Mouse (Mus musculus): Measurements from ENCODE around the gene Parp8. TPM values are rescaled to one million over a fixed set of nuclear protein-coding genes. Genes with fewer than 3 reads are reported as not detected.
A peak's percentile ranks its signal among the peaks of the same experiment; 100 is the strongest.

Parp8 gene
- polyA plus RNA-seq, 1 experiment from 2014 or later, result 18.8 TPM

DNA sequence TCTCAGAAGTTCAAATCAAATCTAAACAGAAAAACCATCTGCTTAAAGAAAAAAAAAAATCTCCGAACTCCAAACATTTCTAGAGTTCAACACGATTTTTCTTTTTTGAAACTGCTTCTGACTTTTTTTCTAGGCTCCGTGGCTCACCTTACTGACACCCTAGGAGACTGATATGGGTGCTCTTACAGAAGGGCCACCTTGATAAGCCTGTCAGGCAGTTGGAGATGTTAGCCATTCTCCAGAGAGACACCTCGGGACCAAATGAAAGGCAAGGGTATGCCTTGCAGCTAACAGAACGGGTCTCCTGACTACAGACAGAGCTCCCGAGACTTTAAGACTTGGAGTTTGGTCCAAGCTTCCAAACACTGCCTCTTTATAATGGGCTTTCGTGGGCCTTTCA lies 37.1 kb downstream of the Parp8 start:
- H3K9ac ChIP-seq (replicated peaks; ENCODE audit: low read length), result no peak overlapping the region
- no peak for DNase-seq (ENCODE audit: low spot score)
- 82% methylated on average over 7 of the region's 7 CpGs for WGBS
- H3K36me3 ChIP-seq (replicated peaks; ENCODE audit: control insufficient read depth, insufficient read depth, low read depth, low read length), result no peaks in the 10 kb centered on the region
- ATAC-seq (replicated peaks; ENCODE audit: insufficient number of reproducible peaks, low FRiP score, low TSS enrichment, low read depth), result no peak
- H3K9me3 ChIP-seq (replicated peaks; ENCODE audit: control insufficient read depth, low read length), result no peaks in the 10 kb centered on the region
- no peak overlapping the region for H3K27ac ChIP-seq (replicated peaks; ENCODE audit: low read depth, low read length)
- no peak overlapping the region for H3K4me3 ChIP-seq (ENCODE audit: low read depth, low read length)
- H3K27me3 ChIP-seq (ENCODE audit: control insufficient read depth, insufficient read depth, low read length), result no peaks in the 10 kb centered on the region
- H3K4me1 ChIP-seq (ENCODE audit: control insufficient read depth, insufficient read depth, low read length), result no peaks in the 10 kb centered on the region
- no peak overlapping the region for H3K4me2 ChIP-seq (ENCODE audit: low read depth, low read length)

DNA sequence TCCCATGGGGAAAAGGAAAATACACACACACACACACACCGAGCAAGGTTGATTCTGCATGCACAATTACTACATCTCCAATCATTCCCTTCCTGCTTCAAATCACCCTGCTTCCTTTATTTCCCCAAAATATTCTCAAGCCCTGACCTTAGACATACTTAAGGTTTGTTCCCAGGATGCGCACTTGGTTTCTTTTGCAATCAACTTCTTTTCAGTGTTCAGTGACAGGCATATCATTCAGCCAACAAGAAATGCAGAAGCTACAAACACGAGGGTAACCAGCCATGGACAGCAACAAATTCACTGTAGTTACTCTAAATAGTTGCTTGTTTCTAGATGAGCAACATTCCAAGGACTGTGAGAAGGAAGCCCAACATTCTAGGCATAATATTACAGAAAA lies 38.1 kb downstream of the Parp8 start:
- Histone ChIP-seq H3K27ac (replicated peaks; ENCODE audit: low read depth, low read length) (no peak overlapping the region), H3K27me3 (ENCODE audit: control insufficient read depth, insufficient read depth, low read length) (no peaks in the 10 kb centered on the region), H3K36me3 (replicated peaks; ENCODE audit: control insufficient read depth, insufficient read depth, low read depth, low read length) (no peaks in the 10 kb centered on the region), H3K4me2 (ENCODE audit: low read depth, low read length) (no peak overlapping the region), H3K4me1 (ENCODE audit: control insufficient read depth, insufficient read depth, low read length) (no peaks in the 10 kb centered on the region), H3K9ac (replicated peaks; ENCODE audit: low read length) (no peak overlapping the region), H3K4me3 (ENCODE audit: low read depth, low read length) (no peak overlapping the region), H3K9me3 (replicated peaks; ENCODE audit: control insufficient read depth, low read length) (no peaks in the 10 kb centered on the region)
- no peak for ATAC-seq (replicated peaks; ENCODE audit: insufficient number of reproducible peaks, low FRiP score, low TSS enrichment, low read depth)
- no peak for DNase-seq (ENCODE audit: low spot score)
- WGBS, result 86% methylated on average over 3 of the region's 3 CpGs

DNA sequence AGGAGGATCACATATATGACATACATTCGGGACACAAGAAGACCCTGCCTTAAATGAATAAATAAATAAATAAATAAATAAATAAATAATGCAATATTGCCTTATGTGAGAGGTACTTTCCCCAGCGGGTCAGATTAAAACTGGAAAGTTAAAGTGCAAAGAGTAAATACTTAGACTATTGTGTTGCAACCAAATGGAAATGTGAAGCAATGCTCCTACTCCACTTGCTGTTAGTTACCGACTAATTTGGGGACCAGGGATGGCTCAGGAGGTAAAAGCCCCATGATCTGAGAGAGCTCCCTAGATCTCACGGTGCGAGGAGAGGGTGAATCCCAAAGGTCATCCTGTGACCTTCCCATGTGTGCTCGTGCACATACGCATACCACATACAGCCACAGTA lies 38.7 kb downstream of the Parp8 start:
- no peak overlapping the region for H3K4me3 ChIP-seq (ENCODE audit: low read depth, low read length)
- no peaks in the 10 kb centered on the region for H3K9me3 ChIP-seq (replicated peaks; ENCODE audit: control insufficient read depth, low read length)
- H3K27ac ChIP-seq (replicated peaks; ENCODE audit: low read depth, low read length), result no peak overlapping the region
- H3K36me3 ChIP-seq (replicated peaks; ENCODE audit: control insufficient read depth, insufficient read depth, low read depth, low read length), result no peaks in the 10 kb centered on the region
- H3K9ac ChIP-seq (replicated peaks; ENCODE audit: low read length), result no peak overlapping the region
- no peaks in the 10 kb centered on the region for H3K4me1 ChIP-seq (ENCODE audit: control insufficient read depth, insufficient read depth, low read length)
- 83% methylated on average over 7 of the region's 7 CpGs for WGBS
- no peak overlapping the region for H3K4me2 ChIP-seq (ENCODE audit: low read depth, low read length)
- no peaks in the 10 kb centered on the region for H3K27me3 ChIP-seq (ENCODE audit: control insufficient read depth, insufficient read depth, low read length)
- ATAC-seq (replicated peaks; ENCODE audit: insufficient number of reproducible peaks, low FRiP score, low TSS enrichment, low read depth) (no peak; the same call in 1 of the 2 replicates), DNase-seq (ENCODE audit: low spot score) (no peak)

DNA sequence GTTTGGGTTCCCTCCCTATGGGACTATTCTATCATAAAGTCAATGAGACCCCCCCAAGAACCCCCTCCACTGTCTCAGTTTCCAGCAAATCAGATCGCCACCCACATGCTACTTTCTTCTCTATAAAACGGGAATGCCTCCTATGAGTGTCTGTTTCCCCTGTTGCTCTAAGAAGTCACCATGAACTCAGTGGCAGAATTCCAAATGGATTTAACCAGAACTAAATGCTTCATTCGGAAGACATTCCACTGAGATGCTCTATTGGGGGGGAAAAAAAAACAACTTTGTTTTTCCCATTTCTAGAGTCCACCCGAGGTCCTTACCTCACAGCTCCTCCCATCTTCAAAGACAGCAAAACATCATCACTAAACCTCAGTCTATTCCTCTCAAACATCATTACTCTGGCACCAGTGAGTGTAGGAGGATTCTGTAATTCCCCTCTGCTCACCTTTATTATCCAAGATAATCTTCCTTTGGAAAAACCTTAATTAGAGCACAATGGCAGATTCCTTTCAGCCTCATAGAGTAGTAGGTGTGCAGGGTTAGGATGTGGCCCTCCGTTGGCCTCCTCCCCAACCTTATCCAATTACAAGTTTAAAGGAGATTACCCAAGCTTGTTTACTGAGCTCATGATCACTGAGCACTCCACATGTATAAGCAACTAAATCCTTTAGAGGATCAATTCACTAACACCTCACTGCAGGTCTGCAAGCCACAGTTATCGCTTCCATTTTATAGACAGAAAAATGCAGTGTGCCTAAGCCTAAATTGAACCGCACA lies 51.1 kb downstream of the Parp8 start:
- DNase-seq (ENCODE audit: low spot score), result no peak

DNA sequence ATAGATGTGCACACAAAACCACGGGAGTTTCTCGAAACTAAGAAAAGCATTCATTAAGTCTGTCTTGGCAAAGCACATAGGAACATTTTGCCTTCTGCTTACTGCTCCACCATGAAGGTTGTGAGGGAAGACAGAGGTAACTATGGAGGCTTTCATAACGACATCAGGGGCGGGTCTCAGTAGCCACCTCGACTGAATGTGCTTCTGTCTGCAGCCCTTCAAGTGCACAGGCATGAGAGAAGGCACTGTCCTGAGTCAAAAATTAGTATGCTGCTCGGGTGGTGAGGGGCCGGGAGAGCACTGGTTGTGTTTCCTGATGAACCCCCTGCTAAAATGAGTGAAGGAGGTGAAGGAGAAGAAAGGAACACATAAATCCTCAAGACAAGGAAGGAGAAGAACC lies 51.8 kb downstream of the Parp8 start:
- no peak for ATAC-seq (replicated peaks; ENCODE audit: insufficient number of reproducible peaks, low FRiP score, low TSS enrichment, low read depth)
- no peak for DNase-seq (ENCODE audit: low spot score)
- Histone ChIP-seq H3K36me3 (replicated peaks; ENCODE audit: control insufficient read depth, insufficient read depth, low read depth, low read length) (no peaks in the 10 kb centered on the region), H3K4me3 (ENCODE audit: low read depth, low read length) (no peak overlapping the region), H3K27ac (replicated peaks; ENCODE audit: low read depth, low read length) (no peak overlapping the region), H3K27me3 (ENCODE audit: control insufficient read depth, insufficient read depth, low read length) (no peaks in the 10 kb centered on the region), H3K4me2 (ENCODE audit: low read depth, low read length) (no peak overlapping the region), H3K9me3 (replicated peaks; ENCODE audit: control insufficient read depth, low read length) (no peaks in the 10 kb centered on the region), H3K4me1 (ENCODE audit: control insufficient read depth, insufficient read depth, low read length) (no peaks in the 10 kb centered on the region), H3K9ac (replicated peaks; ENCODE audit: low read length) (no peak overlapping the region)
- 78% methylated on average over 7 of the region's 7 CpGs for WGBS

More for the DNA sequence above, 51.1 kb downstream of the Parp8 start:
- H3K4me2 ChIP-seq (ENCODE audit: low read depth, low read length), result no peak overlapping the region
- no peaks in the 10 kb centered on the region for H3K9me3 ChIP-seq (replicated peaks; ENCODE audit: control insufficient read depth, low read length)
- H3K9ac ChIP-seq (replicated peaks; ENCODE audit: low read length), result no peak overlapping the region
- H3K36me3 ChIP-seq (replicated peaks; ENCODE audit: control insufficient read depth, insufficient read depth, low read depth, low read length), result no peaks in the 10 kb centered on the region
- H3K4me3 ChIP-seq (ENCODE audit: low read depth, low read length), result no peak overlapping the region
- H3K27me3 ChIP-seq (ENCODE audit: control insufficient read depth, insufficient read depth, low read length), result no peaks in the 10 kb centered on the region
- no peak overlapping the region for H3K27ac ChIP-seq (replicated peaks; ENCODE audit: low read depth, low read length)
- peak; percentile 29; the same call in 1 of the 2 replicates for ATAC-seq (replicated peaks; ENCODE audit: insufficient number of reproducible peaks, low FRiP score, low TSS enrichment, low read depth)
- 76% methylated on average over 7 of the region's 7 CpGs for WGBS
- H3K4me1 ChIP-seq (ENCODE audit: control insufficient read depth, insufficient read depth, low read length), result no peaks in the 10 kb centered on the region

DNA sequence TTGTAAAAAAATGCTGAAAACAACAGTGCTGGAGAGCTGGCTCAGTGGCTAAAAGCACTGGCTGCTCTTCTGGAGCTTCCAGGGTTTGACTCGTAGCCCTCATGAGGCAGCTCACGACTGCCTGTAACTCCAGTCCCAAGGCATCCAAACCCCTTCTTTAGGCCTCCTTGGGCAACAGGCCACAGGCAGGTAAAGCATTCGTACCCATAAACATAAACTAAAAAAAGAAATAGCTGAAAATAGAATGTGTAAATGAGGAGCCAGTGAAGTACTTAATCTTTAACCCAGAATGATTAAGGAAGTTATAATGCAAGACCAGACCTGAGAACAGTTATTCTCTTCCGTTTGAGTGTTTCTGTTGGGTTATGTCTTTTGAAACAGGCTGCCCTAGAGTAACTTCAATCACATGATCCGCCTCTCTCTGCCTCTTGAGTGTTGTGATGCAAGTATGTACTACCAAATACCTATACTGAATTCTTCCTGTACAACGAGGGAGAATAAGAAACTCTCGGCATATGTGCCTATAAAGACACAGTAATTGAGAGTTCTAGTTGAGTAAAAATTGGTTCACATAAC lies 53.2 kb downstream of the Parp8 start:
- 85% methylated on average over 7 of the region's 7 CpGs for WGBS
- H3K27me3 ChIP-seq (ENCODE audit: control insufficient read depth, insufficient read depth, low read length), result no peaks in the 10 kb centered on the region
- no peaks in the 10 kb centered on the region for H3K9me3 ChIP-seq (replicated peaks; ENCODE audit: control insufficient read depth, low read length)
- no peak for DNase-seq (ENCODE audit: low spot score)
- H3K4me1 ChIP-seq (ENCODE audit: control insufficient read depth, insufficient read depth, low read length), result no peaks in the 10 kb centered on the region
- H3K27ac ChIP-seq (replicated peaks; ENCODE audit: low read depth, low read length), result no peak overlapping the region
- no peak overlapping the region for H3K9ac ChIP-seq (replicated peaks; ENCODE audit: low read length)
- no peak for ATAC-seq (replicated peaks; ENCODE audit: insufficient number of reproducible peaks, low FRiP score, low TSS enrichment, low read depth)
- H3K4me3 ChIP-seq (ENCODE audit: low read depth, low read length), result no peak overlapping the region
- no peak overlapping the region for H3K4me2 ChIP-seq (ENCODE audit: low read depth, low read length)
- H3K36me3 ChIP-seq (replicated peaks; ENCODE audit: control insufficient read depth, insufficient read depth, low read depth, low read length), result no peaks in the 10 kb centered on the region

DNA sequence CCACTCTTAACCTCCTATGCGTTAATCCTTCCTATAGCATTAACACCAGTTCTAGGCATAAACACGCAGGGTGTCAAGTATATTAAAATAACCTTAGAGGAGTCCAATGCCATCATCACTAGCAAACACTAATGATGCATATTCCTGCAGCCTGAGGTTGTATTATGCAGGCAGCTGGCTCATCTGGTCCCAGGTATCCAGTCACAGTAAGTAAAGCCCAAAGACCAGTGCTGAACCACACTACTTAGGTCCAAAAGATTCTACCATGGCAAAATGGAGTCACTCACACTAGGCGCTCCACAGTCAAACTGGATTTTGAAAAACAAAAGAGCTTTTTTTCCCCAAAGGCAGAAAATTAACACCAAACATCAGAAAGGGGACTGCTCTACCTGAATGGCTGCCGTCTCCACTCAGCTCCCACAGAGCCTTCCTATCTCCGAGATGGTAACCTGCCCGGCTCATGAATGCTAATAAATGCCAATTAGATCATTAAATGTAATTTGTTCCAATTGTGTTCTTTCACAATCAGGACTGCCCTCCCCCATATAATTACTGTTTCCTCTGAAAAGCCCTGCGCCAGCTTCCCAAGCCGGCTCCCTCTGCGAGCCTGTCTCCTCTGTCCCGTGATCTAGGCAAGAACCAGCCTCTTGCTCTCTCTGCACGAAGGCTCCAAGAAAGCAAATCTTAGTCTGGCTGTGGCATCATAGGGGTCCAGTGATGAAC lies 54.5 kb downstream of the Parp8 start:
- H3K4me1 ChIP-seq (ENCODE audit: control insufficient read depth, insufficient read depth, low read length), result no peaks in the 10 kb centered on the region
- no peak overlapping the region for H3K4me2 ChIP-seq (ENCODE audit: low read depth, low read length)
- no peaks in the 10 kb centered on the region for H3K9me3 ChIP-seq (replicated peaks; ENCODE audit: control insufficient read depth, low read length)
- no peaks in the 10 kb centered on the region for H3K27me3 ChIP-seq (ENCODE audit: control insufficient read depth, insufficient read depth, low read length)
- no peaks in the 10 kb centered on the region for H3K36me3 ChIP-seq (replicated peaks; ENCODE audit: control insufficient read depth, insufficient read depth, low read depth, low read length)
- ATAC-seq (replicated peaks; ENCODE audit: insufficient number of reproducible peaks, low FRiP score, low TSS enrichment, low read depth) (no peak), DNase-seq (ENCODE audit: low spot score) (no peak)
- H3K4me3 ChIP-seq (ENCODE audit: low read depth, low read length), result no peak overlapping the region
- H3K27ac ChIP-seq (replicated peaks; ENCODE audit: low read depth, low read length), result no peak overlapping the region
- 45% methylated on average over 11 of the region's 11 CpGs for WGBS
- H3K9ac ChIP-seq (replicated peaks; ENCODE audit: low read length), result no peak overlapping the region

DNA sequence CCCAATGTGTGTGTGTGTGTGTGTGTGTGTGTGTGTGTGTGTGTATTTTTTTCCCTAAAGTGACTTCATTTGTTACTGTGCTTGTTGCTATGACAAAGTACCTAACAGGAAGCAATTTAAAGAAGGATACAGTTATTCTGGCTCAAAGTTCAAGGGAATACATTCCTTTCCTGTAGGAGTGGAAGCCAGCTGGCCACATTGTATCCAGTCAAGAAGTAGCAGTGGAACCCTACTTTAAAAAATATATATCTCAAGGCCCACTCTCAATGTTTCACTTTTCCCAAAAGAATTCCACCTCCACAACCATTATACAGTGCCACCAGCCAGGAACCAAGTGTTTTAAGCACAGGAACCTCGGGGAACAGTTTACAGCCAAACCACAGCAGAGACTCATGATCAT lies 55.7 kb downstream of the Parp8 start:
- 83% methylated on average over 1 of the region's 1 CpGs for WGBS
- DNase-seq (ENCODE audit: low spot score), result no peak
- H3K4me2 ChIP-seq (ENCODE audit: low read depth, low read length), result no peak overlapping the region
- H3K4me1 ChIP-seq (ENCODE audit: control insufficient read depth, insufficient read depth, low read length), result no peaks in the 10 kb centered on the region
- no peak overlapping the region for H3K4me3 ChIP-seq (ENCODE audit: low read depth, low read length)
- no peak for ATAC-seq (replicated peaks; ENCODE audit: insufficient number of reproducible peaks, low FRiP score, low TSS enrichment, low read depth)
- H3K9ac ChIP-seq (replicated peaks; ENCODE audit: low read length), result no peak overlapping the region
- no peaks in the 10 kb centered on the region for H3K9me3 ChIP-seq (replicated peaks; ENCODE audit: control insufficient read depth, low read length)
- H3K27ac ChIP-seq (replicated peaks; ENCODE audit: low read depth, low read length), result no peak overlapping the region
- no peaks in the 10 kb centered on the region for H3K36me3 ChIP-seq (replicated peaks; ENCODE audit: control insufficient read depth, insufficient read depth, low read depth, low read length)
- no peaks in the 10 kb centered on the region for H3K27me3 ChIP-seq (ENCODE audit: control insufficient read depth, insufficient read depth, low read length)
